Mouse (Mus musculus) kidney, adult 2 months (tissue): ENCODE measurements at regions not wholly inside any gene's neighbourhood (a gene's known extent, or its start where the extent isn't known, plus 50 kb on each side); places are given as distances from the start of the nearest gene placed in this dataset.

ENCODE experiments used
- DNase-seq: peaks from one replicate; pipeline ENCODE4 v3.0.0; 2021
- H3K27ac ChIP-seq: fragments of 200-500 bp; 2 replicates; pipeline ENCODE4 v1.5.1; 2012; ENCODE audit warnings: low read depth, low read length, control low read depth, inconsistent platforms; ENCODE audit not compliant: insufficient read depth
- H3K27me3 ChIP-seq: fragments of 200-500 bp; replicated peaks from 2 replicates; pipeline ENCODE4 v1.6.1; 2012; ENCODE audit warnings: mild to moderate bottlenecking, moderate library complexity, low read length, inconsistent platforms; ENCODE audit not compliant: control insufficient read depth, insufficient read depth
- H3K36me3 ChIP-seq: fragments of 200-500 bp; 2 replicates; pipeline ENCODE4 v1.6.1; 2012; ENCODE audit warnings: mild to moderate bottlenecking, moderate library complexity, low read length, inconsistent platforms; ENCODE audit not compliant: control insufficient read depth, insufficient read depth
- H3K4me1 ChIP-seq: fragments of 200-500 bp; 2 replicates; pipeline ENCODE4 v1.6.1; 2011; ENCODE audit warnings: low read length; ENCODE audit not compliant: control insufficient read depth, insufficient read depth
- H3K4me3 ChIP-seq: fragments of 200-500 bp; 2 replicates; pipeline ENCODE4 v1.5.1; 2011; ENCODE audit warnings: mild to moderate bottlenecking, low read depth, low read length, control low read depth; ENCODE audit not compliant: insufficient read depth
- CTCF ChIP-seq: fragments of 200-500 bp; conservative IDR thresholded peaks from 2 replicates; pipeline ENCODE4 v1.5.1; 2011; ENCODE audit warnings: low read depth, mild to moderate bottlenecking, control low read depth, low read length, moderate library complexity, mixed read lengths; ENCODE audit not compliant: insufficient read depth, insufficient read length
- POLR2A ChIP-seq: fragments of 200-500 bp; IDR thresholded peaks from one replicate; pipeline ENCODE4 v1.6.1; 2011; ENCODE audit warnings: low read depth, low read length, control low read depth
- WGBS: fragments of 180-500 bp; shearing (Covaris S2); methylation state at CpG from one replicate; pipeline ENCODE4 v1.1.7; 2018; 5-methylcytosine and 5-hydroxymethylcytosine counted together

DNA sequence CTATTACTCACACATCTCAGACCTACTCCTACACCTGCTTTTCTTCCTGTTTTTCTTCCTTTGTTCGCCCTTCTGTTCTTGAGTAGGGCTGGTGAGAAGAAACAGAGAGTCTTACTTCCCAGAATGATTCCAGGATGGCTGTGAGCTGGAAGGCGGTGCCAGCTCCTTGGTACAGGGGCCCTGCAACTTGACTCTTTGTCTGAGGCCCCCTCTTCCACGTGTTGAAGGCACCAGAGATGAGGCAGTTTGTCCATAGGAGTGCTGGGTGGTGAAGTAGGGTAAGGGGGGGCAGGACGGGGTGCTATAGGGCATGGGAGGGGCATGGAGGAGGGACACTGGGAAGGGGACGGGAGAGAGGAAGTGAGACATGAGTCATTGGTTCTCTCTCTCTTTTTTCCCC, 60.8 kb downstream of the Dmrta2 start:
- H3K4me1 ChIP-seq, result no peaks in the 10 kb centered on the region
- 43% methylated on average over 5 of the region's 5 CpGs for WGBS
- no peak for DNase-seq
- no peaks in the 10 kb centered on the region for H3K36me3 ChIP-seq
- TF ChIP-seq POLR2A (no peak), CTCF (no peak)
- no peak overlapping the region for H3K4me3 ChIP-seq
- H3K27me3 ChIP-seq, result no peaks in the 10 kb centered on the region
- no peak overlapping the region for H3K27ac ChIP-seq

DNA sequence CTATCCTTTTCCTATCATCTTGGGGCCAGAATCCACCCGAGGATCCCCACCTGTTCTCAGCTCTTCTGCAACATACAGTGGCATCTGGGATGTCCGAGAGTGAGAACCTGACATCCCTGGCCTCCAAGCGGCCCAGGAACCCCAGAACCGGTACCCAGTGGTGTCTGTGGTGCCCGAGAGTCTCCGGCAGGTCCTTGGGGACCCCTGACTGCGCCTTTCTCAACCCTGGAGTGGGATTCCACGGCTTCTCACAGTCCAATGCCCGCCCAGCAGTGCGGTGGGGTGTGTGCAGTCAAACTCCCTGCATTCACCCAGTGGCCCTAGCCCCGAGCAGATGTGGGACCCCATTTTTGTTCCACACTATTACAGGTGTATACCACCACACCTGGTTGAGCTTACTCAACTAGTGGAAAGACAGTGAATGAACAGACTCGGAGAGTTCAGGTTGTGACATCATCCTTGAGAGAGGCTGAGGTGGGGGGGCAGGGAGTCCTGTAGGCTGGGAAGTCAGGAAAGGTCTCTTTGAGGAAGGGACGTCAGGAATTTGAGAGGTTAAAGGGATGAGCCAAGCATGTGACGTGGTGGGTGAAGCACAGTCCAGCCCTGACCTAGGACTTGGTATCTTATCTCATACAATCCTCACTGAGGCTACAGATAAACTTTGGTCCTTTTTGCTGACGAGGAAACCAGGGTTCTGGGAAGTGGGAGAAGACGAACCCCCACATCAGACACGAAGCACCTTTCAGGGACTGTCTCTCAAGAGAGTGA, 67.2 kb downstream of the Dmrta2 start:
- no peak overlapping the region for H3K27ac ChIP-seq
- no peak for DNase-seq
- 69% methylated on average over 17 of the region's 17 CpGs for WGBS
- H3K36me3 ChIP-seq, result no peaks in the 10 kb centered on the region
- H3K4me1 ChIP-seq, result no peaks in the 10 kb centered on the region
- H3K4me3 ChIP-seq, result no peak overlapping the region
- no peaks in the 10 kb centered on the region for H3K27me3 ChIP-seq
- TF ChIP-seq POLR2A, result no peak
- TF ChIP-seq CTCF, result no peak

DNA sequence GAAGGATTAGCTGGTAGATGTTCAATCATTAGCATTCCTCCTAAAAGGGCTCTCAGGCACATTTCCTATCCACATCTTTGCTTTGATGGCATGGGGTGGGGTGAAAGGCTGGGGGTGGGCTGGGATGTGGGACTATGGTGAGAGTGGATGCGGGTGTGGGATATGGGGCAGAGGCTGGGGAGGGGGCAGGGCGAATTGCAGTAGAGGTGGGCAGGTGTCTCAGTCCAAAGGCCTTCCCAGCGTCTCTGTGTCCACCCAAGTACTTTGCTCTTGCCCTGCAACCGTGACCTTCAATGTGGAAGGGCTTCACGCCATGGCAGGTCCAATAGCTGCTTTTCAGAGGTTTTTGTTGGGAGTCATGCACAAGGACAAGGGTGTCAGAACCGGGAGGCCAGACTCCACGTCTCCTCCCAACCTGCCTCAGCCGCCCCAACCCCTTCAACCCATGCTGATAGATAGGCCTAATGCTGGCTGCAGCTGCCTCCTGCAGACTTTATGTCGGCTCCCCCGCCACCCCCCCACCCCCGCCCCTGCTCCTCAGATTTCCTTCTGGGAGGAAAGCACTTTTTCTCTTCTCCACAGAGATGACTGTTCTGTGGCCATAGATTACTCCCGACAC, 67.9 kb downstream of the Dmrta2 start:
- DNase-seq, result no peak
- no peaks in the 10 kb centered on the region for H3K4me1 ChIP-seq
- no peaks in the 10 kb centered on the region for H3K27me3 ChIP-seq
- no peak overlapping the region for H3K4me3 ChIP-seq
- no peak for TF ChIP-seq CTCF
- no peak for TF ChIP-seq POLR2A
- no peak overlapping the region for H3K27ac ChIP-seq
- WGBS, result 33% methylated on average over 12 of the region's 12 CpGs
- H3K36me3 ChIP-seq, result no peaks in the 10 kb centered on the region

DNA sequence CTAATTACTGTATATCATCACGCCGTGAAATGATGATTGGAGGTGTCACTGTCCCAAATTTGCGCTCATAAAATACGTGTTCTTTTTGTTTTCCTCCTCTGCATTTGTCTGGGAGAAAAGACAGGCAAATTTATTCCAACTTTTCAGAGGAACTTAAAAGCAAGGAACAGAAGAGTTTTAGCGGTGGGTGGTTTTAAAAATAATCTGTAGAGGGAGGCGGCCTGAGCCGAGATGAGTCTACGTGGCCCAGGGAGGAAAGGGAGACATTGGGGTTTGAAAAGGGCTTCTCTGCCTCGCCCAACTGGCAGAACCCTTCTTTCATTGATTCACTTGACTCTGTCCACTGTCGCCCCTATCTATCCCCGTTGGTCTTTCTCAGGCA, 68.4 kb downstream of the Dmrta2 start:
- TF ChIP-seq CTCF, result no peak
- TF ChIP-seq POLR2A, result no peak
- no peaks in the 10 kb centered on the region for H3K4me1 ChIP-seq
- H3K36me3 ChIP-seq, result no peaks in the 10 kb centered on the region
- no peaks in the 10 kb centered on the region for H3K27me3 ChIP-seq
- no peak overlapping the region for H3K27ac ChIP-seq
- WGBS, result 53% methylated on average over 11 of the region's 11 CpGs
- no peak overlapping the region for H3K4me3 ChIP-seq
- no peak for DNase-seq

DNA sequence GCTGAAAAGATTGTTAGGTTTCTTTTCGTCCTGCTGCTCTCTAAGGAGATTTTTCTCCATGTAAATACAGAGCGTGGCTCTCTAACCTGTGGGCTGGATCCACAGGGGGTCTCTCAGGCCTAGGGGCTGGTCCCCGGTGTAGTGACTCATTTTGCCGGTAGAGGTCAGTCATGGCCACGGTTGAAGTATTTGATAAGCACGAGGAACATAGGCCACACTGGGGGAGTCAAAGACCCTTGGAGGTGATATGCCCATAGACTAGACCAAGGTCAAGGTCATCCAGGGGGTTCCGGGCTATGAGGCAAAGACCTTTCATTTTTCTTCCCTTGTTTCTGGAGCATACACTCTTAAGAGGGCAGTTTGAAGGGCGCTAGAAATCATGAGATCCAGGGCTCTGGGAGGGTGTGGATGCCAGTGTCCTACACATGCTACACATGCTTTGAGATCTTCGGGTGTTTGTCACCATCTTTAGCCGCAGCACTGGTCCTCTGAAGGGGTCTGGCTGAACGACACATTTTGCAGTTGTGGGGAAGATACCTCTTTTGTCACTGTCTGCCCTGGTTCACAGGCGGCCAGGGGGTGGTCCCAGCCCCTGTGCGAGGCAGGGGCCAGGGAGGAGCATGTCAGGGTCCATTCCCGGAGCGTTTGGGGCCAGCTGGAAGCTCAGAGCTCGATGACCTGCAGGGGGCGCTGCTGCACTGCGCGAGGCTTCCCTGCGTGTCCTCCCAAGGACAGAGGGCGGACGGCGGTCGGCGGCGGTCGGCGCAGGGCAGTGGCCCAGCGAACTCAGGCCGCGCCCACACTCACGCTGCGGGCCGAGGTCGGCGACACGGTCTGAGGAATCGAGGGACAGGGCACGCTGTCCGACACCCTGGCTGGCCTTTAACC, 72.8 kb downstream of the Dmrta2 start:
- TF ChIP-seq CTCF (peak; percentile 82), POLR2A (no peak)
- Histone ChIP-seq H3K36me3 (no peaks in the 10 kb centered on the region), H3K27me3 (no peaks in the 10 kb centered on the region), H3K4me3 (peak overlapping the region; percentile 50), H3K4me1 (no peaks in the 10 kb centered on the region), H3K27ac (no peak overlapping the region)
- DNase-seq, result peak; percentile 83
- WGBS, result 6% methylated on average over 40 of the region's 40 CpGs

DNA sequence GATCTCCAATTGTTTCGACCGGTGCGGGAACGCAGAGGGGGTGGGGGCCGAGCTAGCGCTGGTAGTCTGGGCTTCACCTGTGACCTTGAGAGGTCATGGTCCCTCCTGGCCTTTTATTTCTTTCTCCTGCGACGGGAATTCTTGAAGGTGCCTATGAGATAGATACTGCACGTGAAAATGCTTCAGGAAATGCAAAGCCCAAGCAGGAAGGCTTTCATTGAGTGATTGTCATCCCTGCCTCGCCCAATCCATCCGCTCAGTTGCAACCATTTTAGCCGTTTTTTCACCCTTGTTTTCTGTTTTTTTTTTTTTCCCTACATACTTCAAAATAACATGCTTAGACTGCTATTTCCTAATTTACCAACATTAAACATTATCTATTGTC, 73.4 kb downstream of the Dmrta2 start:
- no peak for TF ChIP-seq CTCF
- Histone ChIP-seq H3K27ac (no peak overlapping the region), H3K4me3 (peak overlapping the region; percentile 50), H3K4me1 (no peaks in the 10 kb centered on the region), H3K36me3 (no peaks in the 10 kb centered on the region), H3K27me3 (no peaks in the 10 kb centered on the region)
- no peak for DNase-seq
- WGBS, result 14% methylated on average over 12 of the region's 12 CpGs

DNA sequence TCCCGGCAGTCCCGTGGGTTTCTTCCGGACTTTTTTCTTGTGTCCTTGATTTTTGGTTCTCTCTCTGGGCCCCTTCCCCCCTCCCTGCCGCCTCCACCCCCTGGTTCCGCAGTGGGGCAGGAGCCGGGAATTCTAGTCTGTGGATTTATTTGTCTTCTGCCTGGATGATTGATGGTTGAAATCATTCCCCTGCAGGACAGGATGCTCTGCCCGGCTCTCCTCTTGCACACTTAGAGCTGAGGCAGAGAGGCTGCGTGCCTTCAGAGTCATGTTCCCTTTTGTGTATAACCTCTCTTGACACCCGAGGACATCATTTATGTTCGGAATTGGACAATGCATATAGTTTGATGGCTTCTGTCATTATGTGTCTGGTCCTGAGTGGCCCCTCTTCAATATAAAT, 74.0 kb downstream of the Dmrta2 start:
- Histone ChIP-seq H3K27me3 (no peaks in the 10 kb centered on the region), H3K4me3 (no peak overlapping the region), H3K36me3 (no peaks in the 10 kb centered on the region), H3K27ac (no peak overlapping the region), H3K4me1 (no peaks in the 10 kb centered on the region)
- DNase-seq, result no peak
- TF ChIP-seq POLR2A (no peak), CTCF (no peak)
- WGBS, result 30% methylated on average over 10 of the region's 10 CpGs
